Mouse (Mus musculus) cerebellum, adult 2 months (tissue): Measurements from ENCODE around the gene Ptpn4.

Experiments used
- CTCF ChIP-seq: fragments of 200-500 bp; IDR thresholded peaks from 2 replicates; pipeline ENCODE4 v1.5.1; 2011; ENCODE audit warnings: low read depth, mild to moderate bottlenecking, control low read depth, low read length, moderate library complexity, borderline replicate concordance; ENCODE audit not compliant: insufficient read depth
- POLR2A ChIP-seq: fragments of 200-500 bp; IDR thresholded peaks from 2 replicates; pipeline ENCODE4 v1.6.1; 2011; ENCODE audit warnings: low read length, control low read depth, borderline replicate concordance; ENCODE audit not compliant: insufficient read depth

DNA sequence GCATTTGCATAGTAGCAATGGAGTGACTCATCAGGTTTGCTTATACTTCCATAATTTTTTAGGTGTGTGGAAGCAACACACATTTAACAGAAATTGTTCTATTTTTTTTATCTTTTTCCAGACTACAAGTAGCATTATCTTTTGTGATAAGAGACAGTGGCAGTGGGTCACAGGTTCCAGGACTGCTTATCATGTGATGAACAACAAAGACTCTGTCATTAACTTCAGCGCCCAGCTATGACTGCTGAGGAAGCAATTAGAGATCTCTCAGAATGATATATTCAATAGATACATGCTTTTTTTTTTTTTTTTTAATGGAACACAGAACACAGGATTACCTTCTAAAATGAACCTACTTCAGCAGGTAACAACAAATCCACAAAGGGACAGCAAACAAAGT lies 207.0 kb downstream of the Ptpn4 start:
- no peak for TF ChIP-seq POLR2A
- no peak for TF ChIP-seq CTCF
